Mouse (Mus musculus): ENCODE results near the gene Fastk.
"Not testable (repeated sequence)": the region's sequence is repeated elsewhere in the genome, so short reads cannot be mapped to it uniquely, and the experiment has no call there.

Fastk gene

DNA sequence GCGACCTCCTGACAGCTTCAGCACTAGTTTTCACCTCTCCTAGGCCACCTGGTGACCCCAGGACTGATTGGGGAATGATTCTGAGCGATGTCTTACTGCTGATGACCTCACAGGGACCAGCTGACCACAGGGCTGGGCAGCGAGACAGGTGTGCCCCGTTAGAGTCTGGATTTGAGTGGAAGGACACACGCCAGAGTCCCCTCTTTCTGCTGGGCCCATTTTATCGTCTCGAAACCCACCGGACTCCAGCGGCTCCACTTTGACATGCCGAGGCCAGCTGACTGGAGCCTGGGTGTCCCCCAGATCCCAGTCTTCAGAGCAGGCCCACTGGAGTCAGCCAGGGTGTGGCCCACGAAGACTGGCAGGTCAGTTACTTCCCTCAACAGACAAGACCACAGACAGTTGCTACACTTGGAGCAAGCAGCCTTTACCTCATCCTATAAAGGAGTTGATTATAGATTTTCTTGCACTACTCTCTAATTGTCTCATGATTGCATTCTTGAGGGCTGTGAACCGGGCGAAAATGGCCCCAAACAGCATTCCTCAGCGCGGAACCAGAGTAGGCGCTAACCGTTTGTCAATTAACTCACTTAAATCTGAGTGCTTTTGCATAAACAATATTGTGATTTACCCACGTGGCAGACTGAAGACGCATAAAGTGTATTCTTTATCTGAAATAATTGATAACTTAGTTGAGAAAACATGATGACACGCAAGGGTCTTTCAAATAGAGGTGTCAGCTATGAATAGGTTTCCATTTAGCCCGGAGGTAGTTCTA is 20.9 kb downstream of the Fastk start:
- DNase-seq (ENCODE audit: low read depth, low spot score): no peak

DNA sequence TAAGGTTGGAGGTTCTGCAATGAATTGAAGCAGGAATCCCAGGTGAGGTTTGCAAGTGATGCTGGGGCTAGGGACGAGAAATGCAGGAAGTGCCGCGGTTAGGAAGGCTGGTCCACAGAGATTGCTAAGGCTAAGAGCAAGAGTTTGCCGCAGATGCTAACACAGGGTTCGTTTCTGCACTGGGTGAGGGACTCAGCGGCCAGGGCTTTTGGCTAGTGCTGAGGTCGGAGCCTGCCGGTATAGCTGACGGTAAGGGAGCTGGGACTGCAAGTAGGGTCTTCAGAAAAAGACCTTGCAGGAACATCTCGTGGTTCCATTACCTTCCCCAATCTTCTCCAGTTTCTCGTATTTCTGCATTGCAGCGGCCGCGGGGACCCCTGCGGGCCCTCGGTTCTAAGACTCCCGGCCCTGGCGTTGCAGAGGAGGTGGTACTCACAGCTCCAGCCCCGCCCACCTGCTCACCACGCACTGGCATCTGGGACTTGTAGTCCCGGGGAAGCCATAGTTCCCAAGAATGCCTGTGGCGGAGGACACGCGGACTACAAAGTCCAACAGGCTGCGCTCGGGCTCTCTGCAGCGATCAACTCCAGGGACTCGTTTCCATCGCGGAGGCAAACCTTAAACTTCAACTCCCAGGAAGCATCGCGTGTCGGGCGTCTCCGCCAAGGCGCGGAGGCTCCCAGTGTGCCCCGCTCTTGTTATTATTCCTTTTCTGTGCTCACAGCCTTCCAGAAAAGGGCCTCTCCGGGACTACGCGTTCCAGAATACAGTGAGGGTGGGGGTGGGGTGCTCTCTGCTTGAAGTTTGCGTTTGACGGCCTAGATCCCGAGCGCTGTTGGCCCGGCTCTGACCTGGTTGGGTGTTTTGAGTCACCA is 21.7 kb downstream of the Fastk start, which contains the start of the genes Cdk5 and Slc4a2:
Gene Cdk5 (minus strand): TSS at position 402 of the 875 bp plus-strand sequence.
Gene Slc4a2 (plus strand): TSS at position 709 of the 875 bp plus-strand sequence.
- DNase-seq (ENCODE audit: low read depth, low spot score): peak; percentile 99

DNA sequence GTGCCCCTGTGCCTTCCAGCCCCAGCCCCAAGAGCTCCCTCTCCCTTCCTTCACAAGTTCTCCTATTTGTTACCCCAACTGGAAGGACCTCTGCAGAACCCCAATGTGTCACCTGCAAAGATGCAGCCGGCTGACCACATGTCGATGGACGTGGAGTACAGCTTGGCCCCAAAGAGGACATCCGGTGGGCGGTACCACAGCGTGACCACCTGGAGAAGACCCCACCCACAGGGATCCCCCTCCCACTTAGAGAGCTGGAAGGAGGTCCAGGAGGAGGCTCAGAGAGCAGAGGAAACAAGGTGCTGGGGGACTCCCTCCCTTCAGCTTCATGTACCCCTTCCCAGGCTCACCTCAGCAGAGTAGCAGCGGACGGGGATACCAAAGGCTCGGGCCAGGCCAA is 24.7 kb downstream of the Fastk start:
- no peak for DNase-seq (ENCODE audit: low read depth, low spot score)

DNA sequence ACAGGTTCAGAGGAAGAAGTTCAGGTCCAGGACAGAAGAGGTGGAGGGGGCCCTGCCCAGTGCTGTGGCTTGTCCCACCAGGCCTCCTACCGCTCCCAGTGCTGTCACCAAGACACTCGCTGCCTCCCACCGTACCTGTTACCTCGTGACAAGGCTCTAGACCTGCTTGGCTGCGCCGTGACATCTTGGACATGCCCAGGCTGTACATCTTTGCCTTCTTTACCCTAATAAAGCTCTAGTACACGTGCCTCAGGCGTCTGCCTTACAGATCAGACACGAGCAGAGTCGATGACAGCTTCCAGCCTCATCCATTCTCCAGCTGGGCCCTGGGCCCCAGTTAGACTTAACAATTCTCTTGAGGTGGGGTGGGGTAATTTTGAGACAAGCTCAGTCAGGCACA is 27.5 kb downstream of the Fastk start:
- DNase-seq (ENCODE audit: low read depth, low spot score): no peak

DNA sequence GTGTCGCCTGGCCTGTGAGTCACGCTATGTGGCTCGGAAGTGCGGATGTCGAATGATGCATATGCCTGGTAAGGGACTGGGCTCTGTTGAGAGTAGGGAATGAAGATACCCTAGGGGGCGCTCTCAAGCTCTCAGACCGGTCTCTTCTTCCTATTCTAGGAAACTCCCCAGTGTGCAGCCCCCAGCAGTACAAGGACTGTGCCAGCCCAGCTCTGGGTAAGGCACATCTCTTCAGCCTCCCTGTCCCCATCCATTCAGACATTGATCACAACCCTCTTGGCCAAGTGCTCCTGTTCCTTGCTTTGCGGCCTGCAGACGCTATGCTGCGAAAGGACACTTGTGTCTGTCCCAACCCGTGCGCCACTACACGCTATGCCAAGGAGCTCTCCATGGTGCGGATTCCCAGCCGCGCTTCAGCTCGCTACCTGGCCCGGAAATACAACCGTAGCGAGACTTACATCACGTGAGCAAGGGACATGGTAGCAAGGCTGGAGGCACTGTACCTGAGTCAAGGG is 28.8 kb downstream of the Fastk start:
- peak; percentile 78 for DNase-seq (ENCODE audit: low read depth, low spot score)

DNA sequence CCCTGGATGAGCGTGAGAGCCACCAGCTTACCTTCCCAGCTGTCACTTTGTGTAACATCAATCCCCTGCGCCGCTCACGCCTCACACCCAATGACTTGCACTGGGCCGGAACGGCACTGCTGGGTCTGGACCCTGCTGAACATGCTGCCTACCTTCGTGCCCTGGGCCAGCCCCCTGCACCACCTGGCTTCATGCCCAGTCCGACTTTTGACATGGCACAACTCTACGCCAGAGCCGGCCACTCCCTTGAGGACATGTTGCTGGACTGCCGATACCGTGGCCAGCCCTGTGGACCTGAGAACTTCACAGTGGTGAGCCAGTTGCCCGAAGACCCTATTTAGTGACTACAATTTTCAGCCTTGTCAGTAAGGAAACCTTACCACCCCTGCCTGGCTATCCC is 31.1 kb downstream of the Fastk start:
- no peak for DNase-seq (ENCODE audit: low read depth, low spot score)

DNA sequence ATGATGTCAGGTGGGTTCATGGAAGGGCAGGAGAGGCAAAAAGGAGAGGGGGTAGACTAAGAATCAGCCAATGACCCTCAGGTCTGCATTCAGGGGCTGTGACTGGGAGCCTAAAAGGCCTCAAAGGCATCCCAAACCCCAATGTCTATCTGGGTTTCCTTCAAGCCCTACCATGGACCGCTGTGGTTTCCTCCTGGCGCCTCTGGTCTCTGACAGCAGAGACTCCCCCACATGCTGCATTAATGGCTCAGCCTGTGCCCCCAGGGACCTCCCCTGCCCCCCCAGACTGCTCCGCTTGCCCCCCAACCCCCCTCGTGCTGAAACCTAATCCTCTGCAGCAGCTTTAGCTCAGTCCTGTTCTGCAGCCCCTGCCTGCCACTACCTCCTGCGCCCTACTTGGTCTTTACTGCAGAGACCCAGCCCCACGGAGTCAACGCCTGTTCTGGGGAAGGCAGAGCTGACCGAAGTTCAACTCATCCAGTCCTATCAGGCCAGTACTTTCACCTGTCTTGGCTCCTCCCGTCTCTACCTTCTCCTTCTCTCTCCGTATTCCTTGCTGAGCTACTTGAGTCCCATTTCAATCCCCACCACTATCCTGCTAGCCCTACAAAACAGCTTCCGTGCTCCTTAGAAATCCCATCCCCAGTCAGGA is 31.9 kb downstream of the Fastk start, which contains the start of gene Asic3:
Gene Asic3 (plus strand): TSS at position 351 of the 652 bp plus-strand sequence.
- no peak for DNase-seq (ENCODE audit: low read depth, low spot score)

DNA sequence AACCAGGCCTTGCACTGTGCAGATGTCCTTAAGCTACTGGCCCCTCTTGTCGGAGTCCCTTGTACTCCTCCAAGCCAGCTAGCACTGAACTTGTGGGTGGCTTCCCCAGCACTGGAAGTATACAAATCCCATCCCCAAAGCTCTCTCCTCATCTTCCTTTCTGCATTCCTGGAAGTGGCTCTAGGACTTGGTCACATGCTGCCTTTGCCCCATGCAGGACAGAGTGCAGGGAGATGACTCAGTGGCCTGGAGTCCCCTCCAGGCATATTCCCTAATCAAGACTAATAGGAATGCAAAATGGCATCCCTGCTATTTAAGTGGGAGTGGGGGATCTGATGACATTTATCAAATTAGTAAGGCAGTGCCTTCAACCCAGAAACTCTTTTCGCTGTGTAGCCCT is 33.0 kb downstream of the Fastk start:
- DNase-seq (ENCODE audit: low read depth, low spot score): no peak

DNA sequence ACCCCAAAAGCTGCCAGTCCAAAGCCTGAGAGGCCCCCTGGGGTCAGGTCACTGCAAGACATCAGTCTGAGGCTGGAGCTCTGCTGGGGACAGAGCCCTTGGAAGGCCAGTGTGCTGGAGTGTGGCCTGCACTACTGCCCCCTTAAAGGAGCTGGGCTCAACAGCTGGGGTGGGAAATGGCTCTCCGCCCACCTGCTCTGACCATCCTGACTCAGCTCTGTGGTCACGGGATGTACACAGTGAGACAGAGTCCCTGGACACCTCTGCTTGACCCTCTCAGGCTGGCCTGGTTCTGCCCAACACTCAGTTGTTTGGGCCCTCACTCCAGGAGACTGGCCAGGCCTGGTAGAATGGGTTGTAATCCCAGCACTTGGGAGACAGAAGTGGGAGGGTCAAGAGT is 35.6 kb downstream of the Fastk start:
- no peak for DNase-seq (ENCODE audit: low read depth, low spot score)

DNA sequence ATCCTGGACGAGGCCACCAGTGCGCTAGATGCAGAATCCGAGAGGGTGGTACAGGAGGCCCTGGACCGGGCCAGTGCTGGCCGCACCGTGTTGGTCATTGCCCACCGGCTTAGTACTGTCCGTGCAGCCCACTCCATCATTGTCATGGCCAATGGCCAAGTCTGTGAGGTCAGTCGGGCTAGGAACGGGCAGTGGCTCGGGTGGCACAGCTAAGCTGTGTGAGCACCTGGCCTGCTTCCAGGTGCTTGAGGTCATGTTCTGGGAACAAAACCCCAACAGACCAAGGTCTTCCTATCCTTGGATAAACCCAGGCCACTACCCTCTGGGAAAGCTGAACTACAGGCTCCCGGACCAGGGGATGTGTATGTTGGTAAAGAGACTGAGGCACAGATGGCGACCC is 36.4 kb downstream of the Fastk start:
- DNase-seq (ENCODE audit: low read depth, low spot score): no peak

DNA sequence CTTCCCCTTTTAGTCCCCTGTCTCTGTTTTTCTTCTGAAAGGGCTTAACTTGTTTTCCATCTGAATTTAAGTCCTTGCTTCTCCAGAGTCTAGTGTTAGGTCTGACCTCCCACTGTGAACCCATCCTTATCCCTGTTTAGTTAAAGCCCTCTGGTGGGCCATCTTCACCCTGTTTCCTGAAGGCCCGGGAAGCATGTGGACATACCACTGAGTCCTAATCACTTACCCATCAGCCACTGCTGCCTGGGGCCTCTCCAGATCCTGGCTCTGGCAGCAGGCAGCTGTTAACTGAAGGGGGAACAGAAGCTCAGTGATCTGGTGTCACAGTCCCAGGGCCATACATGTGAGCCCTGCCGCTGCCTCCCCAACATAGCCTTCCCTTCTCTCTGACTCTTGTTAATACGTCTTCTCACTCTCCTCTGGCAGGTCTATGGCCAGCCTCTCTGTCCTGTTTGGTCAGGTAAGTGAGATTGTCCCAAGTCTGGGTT is 39.7 kb downstream of the Fastk start:
- no peak for DNase-seq (ENCODE audit: low read depth, low spot score)

DNA sequence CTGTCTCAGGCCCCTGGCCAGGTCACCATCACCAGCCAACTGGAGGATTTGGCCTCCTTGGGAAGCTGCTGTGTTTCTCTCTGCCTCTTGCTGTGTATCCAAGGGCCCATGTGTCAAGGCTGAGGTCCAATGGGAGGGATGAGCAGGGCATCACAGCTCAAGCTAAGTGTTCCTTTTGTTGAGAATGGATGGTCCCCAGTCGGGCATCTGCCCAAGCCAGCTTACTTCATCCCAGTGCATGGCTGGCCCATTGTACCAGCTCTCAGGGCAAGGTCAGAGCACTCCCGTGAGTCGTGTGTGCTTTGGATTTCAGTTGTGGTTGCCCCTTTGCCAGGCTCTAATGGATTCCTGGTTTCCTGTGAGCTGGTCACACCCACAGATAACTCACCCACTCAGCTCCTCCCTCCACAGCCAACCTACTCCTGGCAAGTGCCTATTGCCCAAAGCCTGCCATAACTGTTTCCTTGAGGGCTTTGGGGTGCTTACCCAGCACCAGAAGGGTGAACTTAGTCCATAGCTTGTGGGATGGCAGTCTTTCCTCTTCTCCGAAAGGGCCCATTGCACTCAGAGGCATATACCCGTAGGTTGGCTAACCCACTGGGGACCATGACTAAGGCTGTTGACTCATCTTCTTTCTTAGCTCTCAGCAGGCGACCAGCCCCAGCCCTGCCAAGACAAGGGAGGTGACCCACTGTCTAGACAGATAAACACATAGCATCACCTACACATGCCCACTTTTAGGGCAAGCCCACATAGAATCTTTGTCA is 40.3 kb downstream of the Fastk start:
- DNase-seq (ENCODE audit: low read depth, low spot score): no peak

DNA sequence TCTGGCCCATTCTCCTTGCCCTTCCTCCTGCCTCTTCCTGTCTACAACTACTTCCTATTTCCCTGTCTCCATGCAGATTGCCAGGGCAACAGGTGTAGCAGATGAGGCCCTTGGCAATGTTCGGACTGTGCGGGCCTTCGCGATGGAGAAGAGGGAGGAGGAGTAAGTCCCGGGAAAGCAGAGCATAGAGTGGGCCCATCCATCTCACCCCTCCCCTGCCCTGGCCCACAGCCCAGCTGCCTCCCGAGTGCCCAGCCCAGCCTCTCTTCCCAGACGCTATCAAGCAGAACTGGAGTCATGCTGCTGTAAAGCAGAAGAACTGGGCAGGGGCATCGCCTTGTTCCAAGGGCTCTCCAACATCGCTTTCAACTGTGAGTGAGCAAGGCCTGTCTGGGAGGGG is 43.1 kb downstream of the Fastk start:
- no peak for DNase-seq (ENCODE audit: low read depth, low spot score)

DNA sequence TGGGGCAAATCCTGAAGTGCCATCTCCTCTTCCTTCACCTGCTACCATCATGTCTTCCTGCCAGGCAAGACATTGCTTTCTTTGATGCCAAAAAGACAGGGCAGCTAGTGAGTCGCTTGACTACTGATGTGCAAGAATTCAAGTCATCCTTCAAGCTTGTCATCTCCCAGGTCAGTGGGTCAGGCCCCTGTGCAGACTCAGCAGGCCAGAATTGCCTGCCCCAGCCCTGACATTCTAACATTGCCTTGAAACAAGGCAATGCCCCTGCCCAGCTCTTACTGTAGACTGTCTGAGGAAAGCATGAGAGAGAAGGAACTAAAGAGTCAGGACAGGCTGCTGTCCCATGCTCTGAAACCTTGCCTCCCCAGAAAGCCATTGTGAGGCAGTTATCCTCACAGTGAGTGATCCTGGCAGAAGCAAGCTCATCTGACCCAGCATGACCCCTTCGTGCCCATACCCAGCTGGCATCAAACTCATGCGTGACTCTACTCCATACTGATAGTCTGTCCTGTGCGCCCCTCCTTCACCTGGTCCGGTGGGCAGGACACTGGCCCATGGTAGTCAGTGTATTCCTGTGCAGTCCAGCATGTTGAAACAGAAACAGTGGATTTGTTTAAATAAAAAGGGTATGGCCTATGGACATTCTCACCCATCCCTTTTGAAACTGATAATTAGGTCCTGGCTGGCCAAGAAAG is 44.0 kb downstream of the Fastk start:
- no peak for DNase-seq (ENCODE audit: low read depth, low spot score)

DNA sequence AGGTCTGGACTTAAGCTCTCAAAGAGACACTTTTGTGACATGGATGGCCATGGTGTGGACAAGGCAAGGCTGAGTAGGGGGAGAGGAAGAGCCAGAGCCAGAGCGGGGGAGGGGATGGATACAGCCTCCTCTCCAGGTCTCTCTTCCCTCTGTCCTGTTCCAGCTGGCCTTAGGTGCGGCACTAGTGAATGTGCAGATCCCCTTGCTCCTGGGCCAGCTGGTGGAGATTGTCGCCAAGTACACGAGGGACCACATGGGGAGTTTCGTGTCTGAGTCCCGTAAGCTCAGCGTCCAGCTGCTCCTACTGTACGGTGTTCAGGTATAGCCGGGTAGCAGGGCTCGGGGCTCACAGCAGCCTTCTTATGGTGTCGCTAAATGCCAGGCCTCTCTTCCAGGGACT is 44.7 kb downstream of the Fastk start:
- DNase-seq (ENCODE audit: low read depth, low spot score): no peak

DNA sequence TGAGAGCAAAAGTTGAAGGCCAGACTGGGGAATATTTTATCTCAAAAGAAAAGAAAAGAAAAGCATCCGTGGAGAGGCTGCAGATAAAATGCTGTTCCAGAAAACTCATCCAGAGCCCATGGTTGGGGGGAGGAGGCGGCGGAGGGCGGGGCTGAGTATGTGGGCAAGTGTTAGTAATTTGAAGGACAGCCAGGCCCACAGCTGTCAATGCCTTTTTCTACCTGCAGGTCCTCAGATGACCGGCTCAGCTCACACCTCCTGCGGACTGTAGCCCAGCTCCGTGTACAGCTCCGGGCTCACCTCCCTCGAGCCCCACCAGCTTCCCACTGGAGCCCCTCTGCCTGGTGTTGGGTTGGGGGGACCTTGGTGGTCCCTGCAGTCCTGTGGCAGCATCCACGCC is 45.4 kb downstream of the Fastk start:
- no peak for DNase-seq (ENCODE audit: low read depth, low spot score)

DNA sequence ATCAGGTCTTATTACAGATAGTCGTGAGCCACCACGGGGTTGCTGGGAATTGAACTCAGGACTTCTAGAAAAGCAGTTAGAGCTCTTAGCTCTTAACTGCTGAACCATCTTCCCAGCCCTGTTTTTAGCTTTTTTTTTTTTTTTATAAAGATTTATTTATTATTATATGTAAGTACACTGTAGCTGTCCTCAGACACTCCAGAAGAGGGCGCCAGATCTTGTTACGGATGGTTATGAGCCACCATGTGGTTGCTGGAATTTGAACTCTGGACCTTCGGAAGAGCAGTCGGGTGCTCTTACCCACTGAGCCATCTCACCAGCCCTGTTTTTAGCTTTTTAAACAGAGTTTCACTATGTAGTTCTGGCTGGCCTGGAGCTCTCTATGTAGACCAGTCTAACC is 48.8 kb downstream of the Fastk start:
- not testable (repeated sequence) for DNase-seq (ENCODE audit: low read depth, low spot score)

DNA sequence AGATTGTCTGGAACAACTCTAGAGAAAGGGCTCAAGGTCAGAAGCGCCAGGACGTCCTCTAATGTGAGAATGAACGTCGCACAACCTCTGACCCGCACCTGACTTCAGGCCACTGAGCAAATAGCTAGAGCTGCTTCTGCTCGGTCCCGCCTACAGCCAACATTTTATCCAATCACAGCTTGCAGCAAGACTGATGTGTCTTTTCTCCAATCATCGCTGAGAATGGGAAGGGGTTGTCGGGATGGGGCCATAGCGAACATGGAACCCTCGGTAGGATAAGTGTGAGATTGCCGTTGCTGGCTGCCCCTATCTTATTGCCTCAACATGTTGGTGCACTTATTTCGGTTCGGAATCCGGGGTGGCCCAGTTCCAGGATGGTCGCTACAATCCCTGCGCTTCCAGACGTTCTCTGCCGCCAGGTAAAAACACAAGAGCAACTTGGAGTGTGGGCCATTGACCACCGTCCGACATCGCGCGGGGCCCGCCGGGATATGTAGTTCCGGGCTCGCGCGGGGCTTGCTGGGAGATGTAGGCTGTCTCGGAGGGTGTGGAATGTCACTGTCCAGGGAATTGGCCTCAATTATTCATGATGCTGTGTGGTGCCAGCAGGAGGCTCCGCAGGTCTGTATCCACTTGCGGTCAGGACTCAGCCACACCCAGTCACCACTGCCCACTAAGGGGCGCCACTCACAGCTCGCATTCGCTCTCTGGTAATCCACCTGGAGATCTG is 50.8 kb downstream of the Fastk start:
- peak; percentile 95 for DNase-seq (ENCODE audit: low read depth, low spot score)

DNA sequence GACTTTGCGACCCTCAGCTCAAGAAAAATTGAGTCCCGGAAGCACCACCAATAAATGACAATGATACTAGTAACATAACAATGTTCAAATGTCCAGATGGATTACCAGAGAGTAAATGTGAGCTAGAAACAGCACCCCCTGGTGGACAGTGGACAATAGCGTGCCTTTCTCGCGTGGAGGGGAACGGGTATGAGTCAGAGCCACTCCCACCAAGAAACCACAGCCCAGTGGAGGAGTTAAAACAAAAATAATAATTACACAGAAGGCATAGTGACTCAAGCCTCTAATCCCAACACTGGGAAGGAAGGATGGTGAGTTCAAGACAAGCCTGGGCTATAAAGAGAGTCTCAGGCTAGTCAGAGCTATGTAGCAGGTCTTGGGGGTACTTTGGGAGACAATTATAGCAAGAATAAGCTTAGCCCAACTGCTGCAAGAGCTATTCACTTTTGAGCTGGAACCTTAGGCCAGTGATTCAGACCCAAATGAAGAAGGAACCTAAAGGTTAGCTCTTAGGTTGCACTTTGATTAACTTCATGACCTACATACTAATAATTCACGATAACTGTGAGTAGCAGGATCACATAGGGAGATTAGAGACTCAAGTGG is 51.6 kb downstream of the Fastk start, which contains the start of gene Abcb8:
Gene Abcb8 (plus strand): TSS at position 272 of the 606 bp plus-strand sequence.
- DNase-seq (ENCODE audit: low read depth, low spot score): peak; percentile 88
